Mouse (Mus musculus) megakaryocyte progenitor cell, adult 5-6 weeks (primary cell): ENCODE results near the gene Ralbp1. TPM values are rescaled to one million over a fixed set of nuclear protein-coding genes. Genes with fewer than 3 reads are reported as not detected.

Source experiments
- ATAC-seq: replicated peaks from 2 replicates; pipeline ENCODE4 v1.8.0; 2016; ENCODE audit warnings: mild to moderate bottlenecking, moderate TSS enrichment, inconsistent platforms; ENCODE audit not compliant: poor library complexity
- total RNA-seq, 2 experiments: library from RNA; stranded (forward) in 1 of 2; stranded (reverse) in 1 of 2; fragments of 157-497, 149-512 nt in 1 of 2; fragments of 200-1000 nt in 1 of 2; gene quantifications; 2 replicates each; pipeline versions ENCODE4 v1.2.3 to v1.2.4; 2015 to 2017

The Ralbp1 gene
- total RNA-seq, 2 experiments from 2014 or later = 35.2 to 92.5 TPM

- ATAC-seq = no peak
Observed at GRCm38 (mm10) chr17:65902281-65902680, 16.7 kb upstream of the Ralbp1 start.

GRCm38 (mm10) chr17:65896016-65896415 lies 10.4 kb upstream of the Ralbp1 start:
- no peak for ATAC-seq

- no peak for ATAC-seq
Observed at GRCm38 (mm10) chr17:65889476-65889875, 3.9 kb upstream of the Ralbp1 start.

- ATAC-seq = no peak
Observed at GRCm38 (mm10) chr17:65886571-65886970, 973 bp upstream of the Ralbp1 start.

GRCm38 (mm10) chr17:65885398-65885696 lies 251 bp downstream of the Ralbp1 start:
- ATAC-seq = no peak

- ATAC-seq = peak; percentile 83
Observed at GRCm38 (mm10) chr17:65884691-65885397, 754 bp downstream of the Ralbp1 start.

GRCm38 (mm10) chr17:65884061-65884669 lies 1.4 kb downstream of the Ralbp1 start:
- ATAC-seq = peak; percentile 10

GRCm38 (mm10) chr17:65877026-65877425 lies 8.6 kb downstream of the Ralbp1 start:
- ATAC-seq = no peak

- ATAC-seq = no peak
Observed at GRCm38 (mm10) chr17:65873834-65874233, 11.8 kb downstream of the Ralbp1 start.

- ATAC-seq = no peak
Observed at GRCm38 (mm10) chr17:65873156-65873555, 12.4 kb downstream of the Ralbp1 start.

GRCm38 (mm10) chr17:65872652-65873051 lies 12.9 kb downstream of the Ralbp1 start:
- peak; percentile 78 for ATAC-seq

GRCm38 (mm10) chr17:65872051-65872450 lies 13.5 kb downstream of the Ralbp1 start:
- no peak for ATAC-seq

- no peak for ATAC-seq
Observed at GRCm38 (mm10) chr17:65871641-65872041, 14.0 kb downstream of the Ralbp1 start.

GRCm38 (mm10) chr17:65870146-65870545 lies 15.5 kb downstream of the Ralbp1 start:
- ATAC-seq = peak; percentile 86

- ATAC-seq = no peak
Observed at GRCm38 (mm10) chr17:65869720-65870119, 15.9 kb downstream of the Ralbp1 start.

GRCm38 (mm10) chr17:65867996-65868395 lies 17.6 kb downstream of the Ralbp1 start:
- ATAC-seq = no peak

- no peak for ATAC-seq
Observed at GRCm38 (mm10) chr17:65866201-65866600, 19.4 kb downstream of the Ralbp1 start.

GRCm38 (mm10) chr17:65865265-65865664 lies 20.3 kb downstream of the Ralbp1 start:
- ATAC-seq = no peak

- ATAC-seq = peak; percentile 93
Observed at GRCm38 (mm10) chr17:65864742-65865141, 20.9 kb downstream of the Ralbp1 start.

- ATAC-seq = no peak
Observed at GRCm38 (mm10) chr17:65863830-65864229, 21.8 kb downstream of the Ralbp1 start.

- peak; percentile 80 for ATAC-seq
Observed at GRCm38 (mm10) chr17:65862579-65862978, 23.0 kb downstream of the Ralbp1 start.

- ATAC-seq = peak; percentile 27
Observed at GRCm38 (mm10) chr17:65857617-65858016, 28.0 kb downstream of the Ralbp1 start.

GRCm38 (mm10) chr17:65854006-65854405 lies 31.6 kb downstream of the Ralbp1 start:
- ATAC-seq = peak; percentile 41
